Mouse (Mus musculus): ENCODE data around the gene Rtn3.

- TF ChIP-seq POLR2A (IDR thresholded peaks at IDR 0.05; ENCODE audit: low read depth, low read length): no peak
- TF ChIP-seq CTCF (conservative IDR thresholded peaks at IDR 0.05; ENCODE audit: insufficient read depth, insufficient read length, low read depth, low read length): no peak
These were observed 57.7 kb downstream of the Rtn3 start for GRCm38 (mm10) chr19:7425398-7425775.
